Mouse (Mus musculus): ENCODE measurements at regions not wholly inside any gene's neighbourhood (a gene's known extent, or its start where the extent isn't known, plus 50 kb on each side); places are given as distances from the start of the nearest gene placed in this dataset.

DNA sequence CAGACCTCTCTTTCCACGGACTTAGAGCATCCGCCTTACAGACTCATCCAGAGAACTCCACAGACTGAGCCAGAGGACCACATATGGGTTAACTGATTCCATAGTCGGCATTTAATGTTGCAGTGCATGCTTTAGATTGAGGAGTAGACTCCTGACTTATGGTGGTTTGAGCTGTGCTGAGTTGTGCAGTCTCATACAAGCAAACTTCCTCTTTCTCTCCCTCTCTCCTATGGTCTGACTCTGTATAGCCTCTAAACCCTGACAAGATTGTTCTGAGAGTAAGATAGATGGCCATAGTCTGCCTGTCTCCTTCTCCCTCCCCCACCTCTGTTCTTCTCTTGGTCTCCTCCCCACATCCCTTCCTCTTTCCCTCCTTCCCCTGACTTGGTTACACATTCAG, 616.0 kb downstream of the Ryr2 start:
- DNase-seq (ENCODE audit: inconsistent age in 2 of 2, low spot score in 1 of 2) = no peak

DNA sequence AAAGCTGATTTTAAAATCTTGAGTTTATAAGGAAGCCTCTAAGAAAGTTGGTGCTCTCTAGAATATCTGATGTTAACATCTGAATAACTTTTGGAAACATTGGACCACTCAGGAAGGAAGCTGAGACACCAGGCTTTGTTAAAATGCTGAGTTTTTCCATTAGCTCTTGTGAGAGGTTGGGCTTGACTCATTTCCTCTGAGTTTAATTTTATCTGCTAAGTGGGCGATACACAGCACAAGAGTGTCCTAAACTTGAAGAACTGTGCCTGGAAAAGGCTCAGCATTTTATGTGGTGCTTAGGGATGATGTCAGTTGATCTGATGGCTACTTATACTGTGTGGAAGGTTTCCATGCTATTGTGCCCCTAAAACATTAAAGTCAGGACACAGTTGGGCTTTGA, 623.6 kb downstream of the Ryr2 start:
- peak in 1 of 2 experiments; percentile 16 for DNase-seq (ENCODE audit: inconsistent age in 2 of 2, low spot score in 1 of 2)

DNA sequence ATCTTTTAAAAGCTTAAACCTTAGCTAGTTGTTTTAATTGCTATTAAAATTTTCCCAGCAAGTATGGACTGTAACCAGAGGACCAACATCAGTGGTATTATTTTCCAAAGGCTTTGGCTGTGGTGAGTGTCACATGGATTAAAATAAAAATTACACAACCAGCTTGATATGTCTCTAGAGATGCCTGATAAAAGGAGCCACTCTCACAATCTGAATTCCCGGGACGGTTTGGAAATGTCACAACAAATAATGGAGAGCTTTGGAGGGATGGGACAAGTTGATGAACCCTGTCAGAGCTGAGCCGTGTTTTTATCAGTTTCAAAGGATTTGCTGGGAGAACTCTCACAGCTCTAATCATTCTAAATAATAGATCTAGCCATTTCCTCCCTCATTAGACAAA, 624.0 kb downstream of the Ryr2 start:
- DNase-seq (ENCODE audit: inconsistent age in 2 of 2, low spot score in 1 of 2) = no peak

DNA sequence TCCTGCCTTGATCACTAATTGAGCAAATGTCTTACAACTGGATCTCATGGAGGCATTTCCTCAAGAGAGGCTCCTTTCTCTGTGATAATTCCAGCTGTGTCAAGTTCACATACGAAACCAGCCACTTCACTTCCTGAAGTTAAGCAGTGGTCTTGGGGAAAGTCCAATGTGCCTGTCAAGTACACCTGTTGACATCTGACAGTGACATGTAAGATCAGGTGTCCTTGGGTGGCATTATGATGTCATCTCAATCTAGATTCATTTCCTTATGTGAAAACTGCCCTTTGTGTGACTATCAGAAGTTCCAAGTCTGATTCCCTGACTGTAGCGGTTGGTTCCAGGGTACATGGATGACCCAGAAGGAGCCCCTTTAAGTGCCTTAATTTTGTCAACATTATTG, 646.5 kb downstream of the Ryr2 start:
- no peak for DNase-seq (ENCODE audit: inconsistent age in 2 of 2, low spot score in 1 of 2)

DNA sequence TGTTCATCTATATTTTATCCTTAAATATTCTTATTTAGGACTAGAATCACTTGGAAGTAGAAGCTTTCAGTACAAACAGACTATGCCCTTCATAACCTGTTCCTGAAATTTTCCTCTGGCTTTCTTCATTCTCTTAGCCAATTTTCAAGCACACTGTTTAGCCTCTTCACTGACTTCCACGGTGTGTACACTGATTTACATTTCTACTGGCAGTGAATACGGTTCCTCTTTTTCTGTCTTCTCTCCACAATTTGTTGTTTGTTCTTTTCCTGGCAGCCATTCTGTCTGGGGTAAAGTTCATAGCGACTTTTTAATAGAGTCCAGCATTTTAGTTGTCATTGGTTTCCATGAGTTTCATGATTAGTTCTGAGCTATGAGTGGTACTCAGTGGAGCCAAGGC, 651.6 kb downstream of the Ryr2 start:
- no peak for DNase-seq (ENCODE audit: inconsistent age in 2 of 2, low spot score in 1 of 2)

DNA sequence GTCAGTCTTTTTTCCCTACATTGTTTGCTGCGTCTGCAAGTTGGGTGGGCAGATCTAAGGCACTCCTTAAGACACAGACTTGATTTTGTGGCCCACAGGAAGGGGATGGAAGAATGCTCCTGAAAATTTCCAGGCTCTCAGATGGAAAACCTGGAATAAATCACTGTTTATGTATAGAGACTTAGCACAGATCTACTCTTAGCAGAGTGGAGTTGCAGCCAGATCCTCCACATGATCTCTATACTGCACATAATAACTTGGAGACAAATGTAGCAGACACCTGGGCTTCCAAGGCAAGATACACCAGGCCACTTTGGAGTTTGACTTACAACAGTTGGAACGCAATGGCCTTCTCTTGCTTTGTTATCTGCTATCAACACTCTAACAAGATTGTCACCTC, 654.3 kb downstream of the Ryr2 start:
- DNase-seq (ENCODE audit: inconsistent age in 2 of 2, low spot score in 1 of 2) = no peak

DNA sequence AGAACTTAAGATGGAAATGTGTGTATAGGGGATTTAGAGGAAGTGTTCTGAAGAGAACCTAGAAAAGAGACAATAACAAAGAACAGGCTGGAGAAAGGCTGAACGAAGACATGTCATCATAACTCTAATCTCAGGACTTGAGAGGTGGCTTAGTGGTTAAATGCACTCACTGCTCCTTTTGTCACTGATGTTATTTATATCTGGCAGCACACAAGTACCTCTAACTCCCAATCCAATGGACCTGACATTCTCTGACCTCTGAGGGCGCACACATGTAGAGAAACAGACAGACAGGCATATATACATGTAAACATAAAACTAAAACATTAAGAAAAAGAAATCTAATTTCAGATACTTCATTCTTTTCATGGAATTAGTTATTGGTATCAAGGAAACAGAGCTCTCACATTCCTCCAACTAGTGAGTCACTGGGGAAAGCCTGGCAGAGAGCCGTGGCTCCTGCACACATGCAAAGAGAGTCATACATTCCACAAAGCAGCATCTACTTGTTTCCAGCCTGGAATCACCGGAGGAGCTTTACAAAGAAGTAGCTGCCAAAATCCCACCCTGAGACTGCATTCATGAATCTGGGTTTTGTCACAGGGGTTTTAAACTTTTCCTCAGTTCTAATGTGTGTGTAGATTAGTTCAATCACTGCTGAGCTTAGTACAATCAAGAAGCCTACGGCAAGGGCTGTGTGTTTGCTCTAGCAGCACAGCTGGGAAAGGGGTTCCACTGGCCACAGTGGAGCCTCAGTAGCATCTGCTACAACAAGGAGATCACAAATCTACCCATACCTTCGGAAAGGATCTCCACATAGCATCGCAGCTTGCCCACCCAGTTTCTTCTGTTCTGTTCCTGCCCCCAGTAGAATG, 674.0 kb downstream of the Ryr2 start:
- peak; percentile 44 to 67 for DNase-seq (ENCODE audit: inconsistent age in 2 of 2, low spot score in 1 of 2)

DNA sequence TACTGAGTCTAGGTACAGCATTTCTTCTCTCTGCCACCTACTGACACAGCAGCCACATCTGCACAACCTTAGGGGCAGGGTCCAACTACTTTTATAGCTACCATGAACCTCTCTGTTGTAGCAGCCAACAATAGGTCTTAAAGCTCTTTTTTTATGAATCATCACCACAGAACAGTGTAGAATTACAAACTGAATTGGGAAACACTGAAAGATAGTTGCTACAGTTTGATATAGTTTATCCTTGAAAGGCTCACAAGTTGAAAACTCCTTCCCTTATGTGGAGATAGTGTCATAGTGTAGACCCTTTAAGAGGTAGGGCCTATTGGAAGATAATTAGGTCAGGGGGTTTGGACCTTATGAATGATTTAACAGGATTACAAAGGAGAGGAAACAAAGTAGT, 679.9 kb downstream of the Ryr2 start:
- no peak for DNase-seq (ENCODE audit: inconsistent age in 2 of 2, low spot score in 1 of 2)

DNA sequence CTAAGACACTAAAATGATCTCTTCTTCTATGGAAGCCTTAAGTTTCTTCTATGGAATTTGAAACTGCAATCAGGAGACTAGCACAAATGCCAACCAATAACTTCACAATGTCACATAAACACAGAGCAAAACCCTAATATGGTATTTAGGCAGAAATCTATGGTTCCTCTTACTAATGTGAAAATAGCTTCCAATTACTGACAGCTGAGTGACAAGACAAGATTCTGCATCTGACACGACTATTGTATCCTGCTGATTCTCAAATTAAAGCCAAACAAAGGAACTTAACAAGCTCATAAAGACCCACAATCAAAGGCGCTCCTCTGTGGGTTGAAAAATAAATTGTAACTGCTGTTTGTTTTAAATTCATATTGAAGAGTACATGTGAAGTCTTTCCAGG, 714.7 kb downstream of the Ryr2 start:
- no peak for DNase-seq (ENCODE audit: inconsistent age in 2 of 2, low spot score in 1 of 2)

DNA sequence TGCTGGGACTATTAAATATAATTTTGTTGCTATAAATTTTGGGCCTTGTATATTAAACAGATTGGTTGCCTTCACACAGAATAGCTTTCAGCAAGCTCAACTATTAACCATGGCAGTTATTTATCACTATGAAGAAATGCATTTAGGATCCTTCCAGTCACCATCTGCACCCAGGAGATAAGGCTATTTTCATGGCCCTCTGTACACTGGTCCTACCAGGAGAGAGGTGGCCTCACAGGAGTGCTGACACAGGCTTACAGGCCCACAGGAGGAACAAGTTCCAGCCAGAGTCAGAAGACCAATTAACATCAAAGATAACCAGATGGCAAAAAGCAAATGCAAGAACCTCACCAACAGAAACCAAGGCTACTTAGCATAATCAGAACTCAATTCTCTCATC, 731.3 kb downstream of the Ryr2 start:
- no peak for DNase-seq (ENCODE audit: inconsistent age in 2 of 2, low spot score in 1 of 2)

DNA sequence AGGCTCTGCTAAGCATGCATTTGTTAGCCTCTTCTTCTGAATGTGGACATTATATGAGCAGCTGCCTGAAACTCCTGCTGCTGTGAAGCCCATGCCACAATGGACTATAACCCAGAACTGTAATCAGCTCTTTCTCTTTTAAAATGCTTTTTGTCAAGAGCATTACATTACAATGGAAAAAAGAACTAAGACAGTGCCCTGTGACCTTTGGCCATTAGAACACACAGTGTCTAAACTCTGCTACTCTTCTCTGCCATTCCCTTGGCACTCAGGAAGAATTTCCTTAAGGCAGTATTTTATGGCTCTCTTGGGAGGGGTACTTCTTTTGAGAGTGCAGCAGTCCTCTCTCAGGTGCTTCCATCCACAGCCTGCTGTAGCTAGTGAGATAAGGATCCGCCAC, 737.3 kb downstream of the Ryr2 start:
- no peak for DNase-seq (ENCODE audit: inconsistent age in 2 of 2, low spot score in 1 of 2)

DNA sequence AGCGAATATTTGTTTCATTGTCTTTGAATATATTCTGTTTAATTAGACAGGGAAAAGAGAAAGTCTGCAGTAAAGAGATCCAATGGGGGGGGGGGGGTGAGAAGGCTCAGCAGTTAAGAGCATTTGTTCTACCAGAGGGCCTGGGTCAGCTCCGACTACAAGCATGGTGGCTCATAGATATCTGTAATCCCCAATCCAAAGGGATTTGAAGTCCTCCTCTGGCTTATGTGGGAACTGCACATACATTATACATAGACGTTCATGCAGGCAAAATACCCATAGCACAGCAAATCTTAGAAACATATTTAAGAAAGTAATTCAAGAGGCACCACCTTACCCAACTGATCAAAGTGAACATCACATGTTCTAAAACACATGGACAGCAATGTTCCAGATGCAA, 743.9 kb downstream of the Ryr2 start:
- no peak for DNase-seq (ENCODE audit: inconsistent age in 2 of 2, low spot score in 1 of 2)

DNA sequence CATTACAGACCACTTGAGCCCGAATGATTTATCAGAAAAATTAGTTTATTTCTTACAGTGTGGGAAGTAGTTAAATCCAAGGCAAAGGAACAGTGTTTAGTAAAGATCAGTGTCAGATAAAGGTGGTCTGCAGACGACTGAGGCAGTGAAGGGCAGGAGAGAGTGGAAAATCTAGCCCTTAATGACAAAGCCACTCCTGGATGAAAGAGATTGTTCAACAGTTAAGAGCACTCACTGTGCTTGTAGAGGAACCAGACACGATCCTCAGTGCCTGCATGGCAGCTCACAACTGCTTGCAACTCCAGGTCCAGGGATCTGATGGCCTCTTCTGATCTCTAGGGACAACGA, 758.3 kb downstream of the Ryr2 start:
- DNase-seq (ENCODE audit: inconsistent age in 2 of 2, low spot score in 1 of 2) = no peak

DNA sequence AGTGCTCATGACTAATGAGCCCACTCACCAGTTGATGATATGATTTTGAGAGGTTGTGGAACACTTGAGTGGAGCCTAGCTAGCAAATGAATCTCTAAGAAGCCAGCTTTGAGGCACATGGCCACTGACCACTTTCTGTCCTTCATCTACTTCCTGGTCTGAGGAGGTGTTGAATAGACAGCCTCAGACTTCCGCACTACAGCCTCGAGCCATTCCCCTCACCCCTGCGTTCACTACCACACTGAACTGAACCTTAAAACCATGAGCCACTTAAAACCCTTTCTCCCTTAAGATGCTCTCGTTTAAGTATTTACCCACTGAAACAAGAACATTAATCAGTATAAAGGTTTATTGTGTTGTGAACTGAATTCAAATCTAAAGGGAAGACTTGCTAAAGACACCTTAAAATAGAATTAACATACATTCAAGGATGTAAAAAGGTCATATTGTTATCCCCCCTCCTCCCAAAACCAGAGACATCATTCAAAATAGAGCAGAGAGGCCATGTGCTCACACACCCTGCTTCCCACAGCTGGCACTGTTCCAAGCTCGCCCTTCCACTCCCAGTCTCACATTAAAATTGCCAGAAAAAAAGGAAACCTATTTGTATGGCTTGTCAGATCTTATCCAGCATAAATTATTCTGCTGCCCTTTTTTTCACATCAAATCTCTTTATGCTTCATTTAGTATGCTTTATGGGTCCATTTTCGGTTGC, 758.8 kb downstream of the Ryr2 start:
- DNase-seq (ENCODE audit: inconsistent age in 2 of 2, low spot score in 1 of 2) = peak in 1 of 2 experiments; percentile 26

DNA sequence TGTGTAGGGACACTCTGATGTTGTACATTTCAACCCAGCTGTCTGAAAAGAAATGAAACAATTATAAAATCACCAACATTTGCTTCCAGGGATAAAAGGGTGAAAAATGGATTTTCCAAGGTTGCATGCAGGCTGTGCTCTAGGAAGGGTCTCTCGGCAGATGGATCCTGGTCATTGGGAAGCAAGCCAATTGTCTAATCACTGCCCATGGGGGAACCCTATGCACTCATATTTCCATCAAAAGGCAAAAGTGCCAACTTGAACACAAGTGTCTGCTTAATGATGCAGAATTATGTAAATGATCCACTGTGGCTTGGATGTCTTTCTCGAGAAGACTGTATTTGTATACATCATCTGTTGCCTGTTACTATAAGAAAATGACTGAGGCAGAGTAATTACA, 762.2 kb downstream of the Ryr2 start:
- DNase-seq (ENCODE audit: inconsistent age in 2 of 2, low spot score in 1 of 2) = no peak

DNA sequence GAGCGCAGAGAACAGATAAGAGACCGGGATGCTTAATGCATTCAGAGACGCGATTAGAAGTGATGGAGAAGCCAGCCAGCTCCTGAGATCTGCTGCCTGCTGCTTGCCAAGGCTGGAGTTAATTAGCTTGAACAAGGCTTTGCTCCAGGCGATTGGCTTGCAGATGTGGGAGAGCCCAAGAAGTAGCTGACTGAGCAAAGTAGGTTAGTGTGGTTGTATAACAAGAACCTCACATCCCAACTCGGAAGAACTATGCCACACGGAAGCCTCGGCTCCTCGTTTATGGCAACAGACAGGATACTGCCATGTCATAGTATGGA, 768.5 kb downstream of the Ryr2 start:
- peak in 1 of 2 experiments; percentile 31 for DNase-seq (ENCODE audit: inconsistent age in 2 of 2, low spot score in 1 of 2)

DNA sequence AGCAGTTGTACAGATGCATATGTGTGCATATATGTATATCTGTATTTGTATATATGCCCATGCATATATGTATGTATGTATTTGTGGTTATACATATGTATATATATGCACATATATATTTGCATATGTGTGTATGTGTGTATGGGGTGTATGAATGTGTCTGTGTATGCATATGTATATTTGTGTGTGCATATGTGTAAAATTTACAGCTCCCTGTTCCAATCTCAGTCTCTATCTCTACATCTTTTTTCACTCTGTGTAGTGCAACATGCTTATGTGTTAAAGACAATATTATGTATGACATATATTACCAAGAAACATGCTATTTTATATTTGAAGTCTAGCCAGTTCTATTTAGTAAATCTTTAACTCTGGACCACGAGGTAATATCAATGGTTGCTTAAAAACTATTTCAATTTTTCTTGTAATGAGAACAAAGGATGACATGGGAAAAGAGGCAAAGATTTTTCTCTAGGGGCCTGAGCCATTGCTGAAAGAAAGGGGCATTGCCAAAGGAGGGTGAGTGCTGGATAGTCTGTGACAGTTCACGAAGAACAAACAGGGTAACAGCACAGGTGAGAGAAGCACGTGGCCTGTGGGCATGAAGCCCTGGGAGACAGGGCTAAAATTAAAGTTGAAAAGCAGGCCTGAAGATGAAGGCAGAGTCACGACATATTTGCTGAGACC, 769.0 kb downstream of the Ryr2 start:
- no peak for DNase-seq (ENCODE audit: inconsistent age in 2 of 2, low spot score in 1 of 2)

DNA sequence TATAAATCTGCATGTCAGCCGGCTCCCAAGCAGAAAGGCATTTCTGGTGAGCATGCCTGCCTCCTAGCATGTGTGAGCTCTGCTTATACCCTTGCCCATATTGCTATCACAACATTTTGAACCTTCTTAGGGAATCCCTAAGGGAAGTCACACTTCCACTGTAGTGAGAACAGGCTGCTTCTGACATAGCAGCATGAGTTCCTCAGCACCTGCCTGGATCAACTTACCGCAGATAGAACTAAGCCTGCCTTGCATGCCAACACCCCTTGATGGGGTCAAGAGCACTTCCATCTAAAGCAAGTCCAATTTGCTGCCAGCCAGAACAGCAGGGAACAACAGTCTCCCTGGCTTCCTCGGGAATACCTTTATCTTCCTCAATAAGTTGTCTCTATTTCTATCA, 769.8 kb downstream of the Ryr2 start:
- no peak for DNase-seq (ENCODE audit: inconsistent age in 2 of 2, low spot score in 1 of 2)

DNA sequence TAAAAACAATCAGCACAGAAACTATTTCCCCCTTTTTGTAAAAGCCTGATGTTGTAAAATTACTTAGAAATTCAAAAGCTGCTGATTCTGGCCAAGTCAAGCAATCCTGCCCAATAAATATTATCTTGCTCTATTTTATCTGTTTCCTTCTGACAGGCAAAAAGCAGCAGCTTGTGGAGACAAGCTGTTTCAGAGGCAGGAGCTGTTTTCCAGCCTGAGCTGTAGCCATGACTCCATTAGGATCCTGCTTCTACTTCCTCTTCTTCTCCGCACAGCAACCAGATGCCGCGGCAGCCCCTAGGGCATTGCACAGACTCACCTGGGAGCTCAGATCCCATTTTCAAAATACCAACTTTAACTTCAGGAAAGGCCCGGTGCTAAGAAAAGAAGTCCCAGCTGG, 774.8 kb downstream of the Ryr2 start:
- DNase-seq (ENCODE audit: inconsistent age in 2 of 2, low spot score in 1 of 2) = no peak

DNA sequence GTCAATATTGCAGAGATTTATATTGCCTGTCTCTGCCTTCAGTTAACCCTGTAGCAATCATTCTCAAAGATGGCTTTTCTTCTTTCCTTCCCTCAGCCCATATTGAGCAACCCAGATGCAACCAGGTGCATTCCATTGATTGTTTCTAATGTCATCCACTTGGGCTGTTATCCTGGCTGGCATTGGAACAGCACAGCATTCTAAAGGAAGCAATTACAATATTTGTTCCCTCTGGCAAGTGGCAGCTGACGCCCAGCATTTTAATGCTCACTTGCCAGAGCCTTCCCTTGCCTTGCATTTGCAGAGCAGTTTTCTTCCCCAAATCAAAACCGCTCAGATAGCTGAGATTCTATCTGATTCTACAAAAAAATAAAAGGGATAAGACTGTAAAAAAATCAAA, 798.0 kb downstream of the Ryr2 start:
- DNase-seq (ENCODE audit: inconsistent age in 2 of 2, low spot score in 1 of 2) = no peak

DNA sequence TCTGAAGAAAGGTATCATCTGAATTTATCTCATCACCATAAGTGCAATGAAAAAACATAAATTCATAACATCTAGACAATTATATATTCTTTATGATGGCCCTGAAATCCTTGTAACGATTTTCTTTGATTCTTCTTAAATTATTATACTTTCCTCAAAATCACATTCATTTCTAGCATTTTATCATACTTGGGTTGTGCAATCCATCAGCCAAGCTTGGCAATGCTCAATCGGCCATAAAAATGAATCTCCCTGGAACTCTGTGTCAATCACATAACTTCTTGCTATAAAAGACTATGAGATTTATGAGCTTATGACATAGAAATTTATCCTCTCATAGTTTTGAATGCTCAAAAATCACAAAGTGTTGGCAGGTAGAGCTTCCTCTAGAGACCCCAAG, 811.3 kb downstream of the Ryr2 start:
- no peak for DNase-seq (ENCODE audit: inconsistent age in 2 of 2, low spot score in 1 of 2)

DNA sequence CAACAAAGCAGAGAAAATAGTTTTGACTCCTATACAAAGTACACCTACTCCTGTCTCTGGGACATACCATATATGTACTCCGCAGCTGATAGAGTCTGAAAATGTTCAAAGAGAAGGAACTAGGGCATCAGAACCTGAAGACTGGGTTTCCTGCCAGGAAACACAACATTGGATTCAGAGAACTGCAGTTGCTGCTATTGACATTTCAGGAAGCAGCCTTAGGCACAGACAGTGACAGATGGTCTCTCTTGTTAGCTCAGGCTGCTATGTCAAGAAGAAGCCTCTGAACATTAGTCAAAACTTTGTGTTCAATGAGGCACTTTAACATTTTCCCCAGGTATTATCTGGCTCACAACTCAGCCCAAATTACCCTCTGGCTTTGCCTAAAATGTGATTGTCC, 812.1 kb downstream of the Ryr2 start:
- DNase-seq (ENCODE audit: inconsistent age in 2 of 2, low spot score in 1 of 2) = no peak
